Mouse (Mus musculus) frontal cortex, adult 2 months (tissue): ENCODE measurements around the gene Sap18. TPM values are rescaled to one million over a fixed set of nuclear protein-coding genes. Genes with fewer than 3 reads are reported as not detected.
"Not testable (repeated sequence)": the region's sequence is repeated elsewhere in the genome, so short reads cannot be mapped to it uniquely, and the experiment has no call there.

Experiments
- DNase-seq, 2 experiments: peaks; one replicate each; pipeline ENCODE4 v3.0.0; 2022; ENCODE audit warnings: low spot score in 1 of 2; ENCODE audit errors: extremely low spot score in 1 of 2
- polyA plus RNA-seq: library from polyadenylated mRNA; depleted of rRNA; stranded (reverse); fragments of >200 nt; gene quantifications from 2 replicates; pipeline ENCODE4 v1.2.3, GENCODE M21; 2012; rRNA removed

Gene Sap18
- polyA plus RNA-seq, 1 experiment = 42.7 TPM

- DNase-seq = peak; percentile 79 to 92
Observed at GRCm38 (mm10) chr14:57825788-57826751, 28.1 kb downstream of the Sap18 start, which contains the start of the genes Ska3 and Mrpl57. Ska3 (minus strand) TSS chr14:57826185. Mrpl57 (plus strand) TSS chr14:57826234.

- DNase-seq = no peak
Observed at GRCm38 (mm10) chr14:57827284-57827683, 29.3 kb downstream of the Sap18 start.

GRCm38 (mm10) chr14:57833526-57833925 lies 35.5 kb downstream of the Sap18 start:
- no peak for DNase-seq

GRCm38 (mm10) chr14:57835157-57835556 lies 37.2 kb downstream of the Sap18 start:
- DNase-seq = no peak

- DNase-seq = no peak
Observed at GRCm38 (mm10) chr14:57844535-57844934, 46.6 kb downstream of the Sap18 start.

- not testable (repeated sequence) for DNase-seq
Observed at GRCm38 (mm10) chr14:57848061-57848460, 50.1 kb downstream of the Sap18 start.

- DNase-seq = no peak
Observed at GRCm38 (mm10) chr14:57848646-57849045, 50.7 kb downstream of the Sap18 start.

- DNase-seq = peak in 1 of 2 experiments; percentile 42
Observed at GRCm38 (mm10) chr14:57850330-57850729, 52.4 kb downstream of the Sap18 start.

GRCm38 (mm10) chr14:57852961-57853360 lies 55.0 kb downstream of the Sap18 start:
- no peak for DNase-seq

- DNase-seq = not testable (repeated sequence)
Observed at GRCm38 (mm10) chr14:57856037-57856436, 58.1 kb downstream of the Sap18 start.

Other genes with a start within 250 kb of the Sap18 start
- gene Eef1akmt1, start 226.6 kb upstream of the Sap18 start, polyA plus RNA-seq = 40.9 and 43.0 TPM in 2 replicates
- gene Xpo4, start 132.8 kb upstream of the Sap18 start, polyA plus RNA-seq = 6.8 and 8.0 TPM in 2 replicates
- not detected in 2 replicates for gene Gm49361, start 52.1 kb upstream of the Sap18 start, polyA plus RNA-seq
- 14.7 and 15.3 TPM in 2 replicates for gene Lats2, start 39.8 kb upstream of the Sap18 start, polyA plus RNA-seq
- gene Ska3, start 28.0 kb downstream of the Sap18 start, polyA plus RNA-seq = 0.50 and 0.67 TPM in 2 replicates
- gene Mrpl57, start 28.1 kb downstream of the Sap18 start, polyA plus RNA-seq = 58.6 and 64.8 TPM in 2 replicates
- gene Zdhhc20, start 92.1 kb downstream of the Sap18 start, polyA plus RNA-seq = 26.9 and 30.9 TPM in 2 replicates
- 22.5 and 25.9 TPM in 2 replicates for gene Micu2, start 201.1 kb downstream of the Sap18 start, polyA plus RNA-seq